Mouse (Mus musculus): ENCODE measurements at regions not wholly inside any gene's neighbourhood (a gene's known extent, or its start where the extent isn't known, plus 50 kb on each side); places are given as distances from the start of the nearest gene placed in this dataset.

DNA sequence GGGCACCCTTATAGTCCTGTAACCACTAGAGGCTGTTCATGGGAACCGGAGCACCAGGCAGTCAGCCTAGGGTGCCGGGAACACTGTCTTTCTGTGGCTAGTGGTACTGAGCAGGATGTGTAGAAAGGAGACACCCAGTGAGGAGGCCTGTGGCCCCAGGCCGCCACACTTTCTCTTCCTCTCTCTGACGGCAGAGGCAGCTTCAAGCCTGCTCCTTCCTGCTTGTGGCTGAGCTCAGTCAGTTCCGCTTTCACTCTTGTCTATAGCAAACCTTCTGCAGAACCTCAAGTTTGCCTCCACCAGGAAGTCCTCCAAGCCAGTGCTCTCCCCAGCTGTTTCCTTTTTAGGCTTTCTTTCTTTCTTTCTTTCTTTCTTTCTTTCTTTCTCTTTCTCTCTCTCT, 197.2 kb downstream of the Uaca start:
- peak; percentile 98 for ATAC-seq (ENCODE audit: extremely low read depth, insufficient number of reproducible peaks, low FRiP score, poor library complexity, severe bottlenecking)

DNA sequence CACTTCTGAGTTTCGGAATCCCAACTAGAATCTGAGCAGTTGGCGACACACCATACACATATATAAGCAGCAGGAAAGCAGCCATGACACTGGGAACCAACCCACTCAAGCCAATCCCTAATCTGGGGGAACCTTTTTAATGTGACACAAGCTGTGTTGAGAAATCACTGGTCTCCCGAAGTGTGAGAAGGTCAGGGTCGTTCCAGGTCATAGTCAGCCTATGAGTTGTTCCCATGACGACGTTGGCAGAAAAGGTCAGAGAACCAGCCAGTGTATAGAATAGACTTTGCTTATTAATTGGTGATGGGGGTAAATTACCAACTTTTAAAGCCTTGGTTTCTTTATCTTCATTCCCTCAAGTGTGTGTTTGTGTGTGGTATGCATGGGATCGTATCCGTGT, 199.3 kb downstream of the Uaca start:
- no peak for ATAC-seq (ENCODE audit: extremely low read depth, insufficient number of reproducible peaks, low FRiP score, poor library complexity, severe bottlenecking)

DNA sequence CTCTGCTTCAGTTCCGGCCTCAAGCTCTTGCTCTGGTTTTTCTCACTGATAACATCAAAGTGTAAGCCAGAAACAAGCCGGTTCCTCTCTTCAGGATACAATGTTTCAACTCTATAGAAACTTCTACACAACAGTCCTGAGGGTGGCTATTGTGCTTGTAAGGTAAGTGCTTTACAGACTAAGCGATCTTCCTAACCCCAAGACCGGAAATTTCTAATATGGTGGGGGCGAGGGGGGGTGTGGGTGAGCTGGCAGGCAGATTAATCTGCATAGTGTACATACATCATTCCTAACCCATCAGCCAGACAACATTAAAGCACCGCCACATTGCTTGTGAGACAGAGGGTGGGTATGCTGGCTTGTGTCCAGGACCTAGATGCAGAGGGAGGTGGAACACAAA, 200.8 kb downstream of the Uaca start:
- ATAC-seq (ENCODE audit: extremely low read depth, insufficient number of reproducible peaks, low FRiP score, poor library complexity, severe bottlenecking), result no peak

DNA sequence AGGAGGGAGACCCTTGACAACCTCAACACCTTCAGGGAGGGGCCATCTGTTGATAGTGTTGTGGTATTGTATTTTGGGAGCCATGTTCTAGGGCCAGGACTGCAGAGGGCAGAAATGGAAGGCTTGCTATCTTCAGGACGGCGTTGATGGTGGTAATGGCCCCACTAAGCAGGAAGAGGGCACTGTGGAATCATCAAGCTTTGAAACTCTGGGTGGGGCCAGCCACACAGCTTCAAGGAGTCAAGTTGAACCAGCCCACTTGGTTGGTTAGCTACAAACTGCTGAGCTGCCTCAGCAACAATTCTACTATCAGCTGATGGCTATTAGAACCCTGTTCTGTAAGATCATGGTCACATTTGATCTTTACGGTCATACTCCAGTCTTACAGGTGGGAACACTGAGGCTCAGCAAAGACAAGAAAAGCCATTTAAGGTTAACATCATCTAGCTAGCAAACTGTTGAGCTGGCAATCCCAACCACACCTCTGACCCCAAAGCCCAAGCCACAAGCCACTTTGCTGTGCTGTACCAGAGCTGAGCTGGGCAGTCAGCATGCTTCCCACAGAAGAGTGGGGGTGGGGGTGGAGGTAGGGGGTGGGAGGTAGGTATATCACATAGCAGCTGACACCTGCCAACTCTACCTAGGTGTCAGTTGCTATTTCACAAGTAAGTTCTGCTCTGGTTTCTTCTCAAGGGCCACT, 203.9 kb downstream of the Uaca start:
- ATAC-seq (ENCODE audit: extremely low read depth, insufficient number of reproducible peaks, low FRiP score, poor library complexity, severe bottlenecking), result peak; percentile 39; the same call in 1 of the 2 replicates

DNA sequence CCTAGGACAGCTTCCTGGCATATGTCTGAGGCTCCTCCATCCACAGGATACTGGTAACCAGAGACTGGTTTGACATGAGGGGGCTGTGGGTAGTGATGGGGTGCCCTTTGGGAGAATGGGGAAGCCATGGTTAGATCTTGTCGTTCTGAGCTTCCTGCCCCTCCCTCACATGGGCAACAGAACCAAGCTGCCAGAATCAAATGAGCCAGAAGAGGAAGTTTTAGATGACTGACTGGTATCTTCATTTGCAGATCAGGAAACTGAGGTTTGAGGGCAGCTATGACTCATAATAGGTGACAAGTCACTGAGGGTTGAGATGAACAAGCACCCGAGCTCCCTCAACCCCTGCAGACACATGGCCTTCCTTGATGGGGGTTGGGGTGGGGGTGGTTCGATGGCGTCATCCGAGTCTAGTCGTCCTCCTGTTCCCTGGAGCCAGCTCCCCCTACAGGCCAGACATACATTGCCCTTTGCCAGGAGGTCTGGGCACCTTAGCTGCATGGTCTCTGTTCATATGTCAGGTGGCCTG, 204.7 kb downstream of the Uaca start:
- peak; percentile 90 for ATAC-seq (ENCODE audit: extremely low read depth, insufficient number of reproducible peaks, low FRiP score, poor library complexity, severe bottlenecking)

DNA sequence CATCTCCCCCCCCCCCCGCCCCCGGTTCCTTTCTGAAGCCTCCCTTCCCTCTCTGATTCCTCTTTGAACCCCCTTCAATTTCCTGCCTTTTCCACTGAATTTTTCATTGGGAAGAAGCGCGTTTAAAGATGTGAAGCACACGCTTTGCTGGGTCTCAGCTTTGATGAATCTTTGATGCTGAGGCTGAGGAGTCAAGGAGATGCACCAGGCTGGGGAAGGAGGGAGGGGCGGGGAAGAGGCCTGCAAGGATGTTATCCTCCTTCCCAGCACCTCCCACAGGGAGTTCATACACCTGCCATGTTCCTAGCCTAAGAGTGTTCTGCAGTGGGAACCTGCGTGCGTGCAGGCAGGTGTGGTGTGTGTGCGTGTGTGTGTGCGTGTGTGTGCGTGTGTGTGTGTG, 205.9 kb downstream of the Uaca start:
- ATAC-seq (ENCODE audit: extremely low read depth, insufficient number of reproducible peaks, low FRiP score, poor library complexity, severe bottlenecking), result no peak

DNA sequence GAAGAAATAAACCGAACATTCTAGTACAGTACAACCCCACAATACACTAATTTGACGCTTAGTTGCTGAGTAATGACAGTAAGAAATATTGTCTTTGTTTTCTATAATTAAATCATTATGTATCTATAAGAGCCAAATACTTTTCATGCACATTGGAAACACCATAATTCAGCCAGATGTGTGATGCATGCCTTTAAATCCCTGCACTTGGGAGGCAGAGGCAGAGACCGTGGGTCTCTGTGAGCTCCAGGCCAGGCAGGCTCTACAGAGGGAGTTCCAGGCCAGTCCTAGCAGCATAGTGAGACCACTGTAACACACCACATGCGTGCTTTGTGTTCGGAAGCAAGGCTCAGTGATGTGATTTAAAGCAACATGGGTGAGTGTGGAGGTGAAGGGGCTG, 208.2 kb downstream of the Uaca start:
- ATAC-seq (ENCODE audit: extremely low read depth, insufficient number of reproducible peaks, low FRiP score, poor library complexity, severe bottlenecking), result no peak

DNA sequence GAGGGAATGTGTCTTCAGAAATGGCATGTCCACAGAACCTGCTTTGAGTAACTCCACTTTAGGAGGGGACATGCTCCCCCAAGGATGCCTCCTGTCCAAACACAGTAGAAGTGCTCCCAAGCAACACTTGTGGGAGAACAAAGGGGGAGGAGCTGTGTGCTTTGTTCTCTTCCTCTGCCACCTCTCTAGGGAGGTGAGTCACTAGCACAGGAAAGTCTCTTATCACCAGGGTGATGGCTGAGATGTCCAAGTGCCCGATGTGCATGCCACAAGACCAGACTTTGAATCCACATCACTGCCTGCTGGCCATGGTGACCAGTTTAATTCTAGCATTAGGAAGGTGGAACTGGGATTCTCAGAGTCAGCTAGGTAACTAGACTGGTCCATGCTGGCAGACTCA, 214.1 kb downstream of the Uaca start:
- ATAC-seq (ENCODE audit: extremely low read depth, insufficient number of reproducible peaks, low FRiP score, poor library complexity, severe bottlenecking), result no peak

DNA sequence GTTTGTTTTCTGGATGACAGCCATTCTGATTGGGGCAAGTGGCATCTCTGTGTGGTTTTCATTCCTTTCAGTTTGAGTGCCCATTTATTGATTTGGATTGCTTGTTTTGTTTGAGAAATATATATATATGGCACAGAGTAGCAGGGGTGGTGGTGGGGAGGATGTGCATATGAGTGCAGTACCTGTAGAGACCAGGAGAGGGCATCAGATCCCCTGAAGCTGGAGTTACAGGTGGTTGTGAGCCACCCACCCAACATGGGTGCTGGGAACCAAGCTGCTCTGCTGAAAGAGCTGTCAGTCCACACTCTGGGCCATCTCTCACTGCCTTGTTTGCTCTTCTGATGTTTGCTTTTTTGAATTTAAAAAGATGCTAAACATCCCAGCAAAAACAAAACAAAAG, 216.7 kb downstream of the Uaca start:
- ATAC-seq (ENCODE audit: extremely low read depth, insufficient number of reproducible peaks, low FRiP score, poor library complexity, severe bottlenecking), result no peak

DNA sequence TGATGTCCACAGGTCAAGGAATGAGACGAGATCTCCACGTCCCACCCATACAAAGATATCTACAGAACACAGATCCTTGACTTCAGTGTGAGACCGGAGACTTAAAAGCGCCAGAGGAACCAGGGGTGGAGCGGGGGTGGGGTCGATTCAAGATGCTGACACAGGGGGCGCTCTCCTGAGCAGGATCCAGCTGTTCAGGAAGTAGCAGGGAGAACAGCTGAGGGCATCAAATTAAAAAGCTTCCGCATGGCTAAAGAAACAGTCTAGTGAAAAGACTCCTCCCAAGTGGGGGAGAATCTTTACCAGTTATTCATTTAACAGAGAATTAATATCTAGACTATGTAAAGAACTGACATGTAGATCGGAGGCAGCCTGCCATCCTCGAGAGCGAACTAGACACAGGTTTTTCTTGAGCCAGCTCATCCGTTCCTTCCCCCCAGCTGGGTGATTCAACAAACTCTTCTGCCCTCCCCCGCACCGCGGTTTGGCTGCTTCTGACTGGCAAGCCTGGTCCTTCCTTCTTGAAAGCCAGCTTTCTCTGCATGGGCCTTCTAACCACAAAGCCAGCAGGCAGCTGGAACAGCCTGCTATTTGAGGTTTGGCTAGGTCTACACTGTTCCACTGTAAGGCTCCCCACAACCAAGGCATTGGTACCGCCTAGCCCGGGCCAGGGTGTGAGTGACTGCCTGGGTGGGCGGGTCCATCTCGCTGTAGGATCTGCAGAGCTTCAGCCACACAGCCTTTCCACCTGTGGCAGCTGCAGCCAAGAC, 218.6 kb downstream of the Uaca start:
- peak; percentile 63 for ATAC-seq (ENCODE audit: extremely low read depth, insufficient number of reproducible peaks, low FRiP score, poor library complexity, severe bottlenecking)

DNA sequence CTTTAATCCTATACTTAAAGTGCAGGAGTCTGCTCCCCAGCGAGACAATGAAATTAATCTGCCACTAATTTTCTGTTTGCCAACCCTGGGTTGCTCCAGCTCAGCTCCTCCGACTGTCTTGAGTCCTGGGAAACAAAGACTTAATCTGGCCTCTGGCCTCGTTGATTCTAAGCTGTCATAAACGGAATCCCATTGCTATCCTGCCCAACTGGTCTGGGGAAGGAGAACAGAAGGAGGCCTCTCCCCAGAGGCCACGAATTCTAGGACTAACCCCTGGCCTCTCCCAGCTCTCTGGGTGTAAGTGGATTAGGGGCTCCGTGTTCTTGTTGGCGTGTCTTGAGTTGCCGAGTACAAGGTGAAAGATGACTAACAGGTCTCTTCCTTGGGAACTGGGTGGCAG, 219.8 kb downstream of the Uaca start:
- no peak for ATAC-seq (ENCODE audit: extremely low read depth, insufficient number of reproducible peaks, low FRiP score, poor library complexity, severe bottlenecking)

DNA sequence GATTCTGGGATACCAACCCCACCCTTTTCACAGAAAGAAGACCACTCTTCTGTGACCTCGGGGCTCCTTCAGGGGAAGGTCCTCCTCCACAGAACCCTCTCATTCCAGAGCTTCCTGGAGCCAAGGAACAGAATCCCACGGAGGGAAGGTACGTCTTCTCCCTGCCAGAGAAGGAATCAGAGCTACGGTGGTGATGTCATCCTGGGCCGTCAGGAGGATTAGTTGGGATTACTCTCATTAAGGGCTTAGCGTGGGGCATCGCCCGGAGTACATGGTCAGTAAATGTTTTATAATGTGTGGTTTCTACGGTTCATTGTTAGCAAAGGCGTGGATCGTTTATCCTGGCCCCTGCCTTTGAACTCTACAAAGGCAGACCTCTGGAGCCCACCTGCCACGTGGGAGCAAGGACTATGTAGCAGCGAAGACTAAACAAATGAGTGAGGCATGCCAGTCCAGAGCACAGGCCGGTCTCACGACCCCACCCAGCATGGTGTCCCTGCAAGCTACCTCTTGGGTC, 221.1 kb downstream of the Uaca start:
- no peak for ATAC-seq (ENCODE audit: extremely low read depth, insufficient number of reproducible peaks, low FRiP score, poor library complexity, severe bottlenecking)

DNA sequence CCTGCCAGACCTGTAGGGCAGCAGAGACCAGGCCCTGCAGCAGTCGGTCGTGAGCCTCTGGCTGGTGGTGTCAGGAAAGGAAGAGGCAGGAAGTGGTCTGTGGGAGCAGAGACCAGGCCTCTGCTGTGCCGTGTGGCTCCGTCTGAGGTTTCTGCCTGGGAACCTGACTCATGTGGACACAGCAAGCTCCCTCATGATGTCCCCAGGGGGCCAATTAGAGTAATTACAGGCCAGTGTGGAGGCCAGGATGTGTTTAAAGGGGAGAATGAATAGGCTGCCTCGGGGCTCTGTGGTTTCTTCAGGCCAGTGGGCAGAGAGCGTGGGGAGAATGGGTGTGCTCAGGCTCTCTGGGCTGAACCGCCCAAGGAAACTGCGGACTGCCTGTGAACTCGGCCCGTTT, 222.3 kb downstream of the Uaca start:
- ATAC-seq (ENCODE audit: extremely low read depth, insufficient number of reproducible peaks, low FRiP score, poor library complexity, severe bottlenecking), result no peak

DNA sequence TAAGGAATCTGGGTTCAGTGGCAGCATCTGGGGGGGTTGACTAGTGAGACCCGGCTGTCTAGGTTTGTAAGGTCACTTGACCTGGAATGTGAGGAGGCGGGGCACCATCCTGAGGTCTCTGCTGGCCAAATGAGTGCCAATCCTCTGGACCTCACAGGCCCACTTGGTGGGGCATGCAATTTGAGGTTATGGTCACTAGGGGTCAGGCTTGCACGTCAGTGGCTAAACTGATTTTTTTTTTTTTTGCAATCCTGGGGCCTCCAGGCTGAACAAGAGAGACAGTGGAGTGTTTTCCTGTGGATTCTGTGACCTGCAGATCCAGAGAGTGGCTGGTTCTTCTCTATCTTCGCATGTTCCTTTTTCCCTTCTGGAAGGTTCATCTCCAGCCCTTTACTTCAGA, 225.6 kb downstream of the Uaca start:
- peak; percentile 35; the same call in 1 of the 2 replicates for ATAC-seq (ENCODE audit: extremely low read depth, insufficient number of reproducible peaks, low FRiP score, poor library complexity, severe bottlenecking)

DNA sequence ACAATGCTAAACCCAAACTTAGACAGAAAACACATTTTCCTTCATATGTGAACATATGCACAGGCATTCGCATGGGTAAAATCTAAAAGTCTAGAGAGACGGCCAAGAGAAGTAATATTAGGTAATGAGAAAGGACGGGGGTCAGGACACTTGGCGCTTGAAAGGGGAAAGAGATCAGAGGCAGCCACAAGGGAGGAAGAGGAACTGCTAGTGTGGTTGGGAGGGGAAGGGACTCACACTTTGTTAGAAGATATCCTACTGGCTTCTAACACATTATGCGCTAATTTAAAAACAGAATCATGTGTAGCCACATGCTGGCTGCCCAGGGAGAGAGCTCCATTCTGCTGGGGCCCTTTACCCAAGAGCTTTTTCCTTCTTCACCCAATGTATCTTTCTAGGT, 227.5 kb downstream of the Uaca start:
- ATAC-seq (ENCODE audit: extremely low read depth, insufficient number of reproducible peaks, low FRiP score, poor library complexity, severe bottlenecking), result peak; percentile 16; the same call in 1 of the 2 replicates

DNA sequence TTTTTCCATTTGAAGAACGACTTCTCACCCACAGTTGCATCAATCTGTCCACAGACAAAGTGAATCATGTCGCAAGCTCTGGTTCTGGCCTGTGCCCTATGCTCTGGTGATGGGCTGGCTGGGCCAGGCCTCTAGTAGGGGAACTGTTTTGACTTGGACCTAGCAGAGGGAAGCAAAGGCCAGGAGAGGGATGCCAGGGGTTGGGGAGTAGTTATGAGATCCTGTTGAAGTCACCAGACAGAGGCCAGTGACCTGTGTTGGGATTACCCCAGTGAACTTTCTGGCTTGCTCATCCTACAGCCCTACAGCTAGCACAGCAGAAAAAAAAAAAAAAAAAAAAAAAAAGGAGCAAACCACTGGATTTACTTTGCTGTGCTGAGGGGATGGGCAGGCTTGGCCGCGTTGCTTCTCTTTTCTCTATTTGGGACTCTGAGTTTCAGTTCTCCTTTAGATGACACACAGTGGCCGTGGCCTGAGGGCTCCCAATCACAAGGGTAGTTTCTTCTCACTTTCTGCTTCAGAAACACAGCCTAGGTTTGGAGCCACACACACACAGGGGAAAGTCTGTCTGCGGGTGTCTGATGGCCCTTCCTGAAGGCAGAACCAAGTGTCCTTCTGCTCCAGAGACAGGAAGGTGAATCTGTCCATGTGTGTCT, 228.2 kb downstream of the Uaca start:
- ATAC-seq (ENCODE audit: extremely low read depth, insufficient number of reproducible peaks, low FRiP score, poor library complexity, severe bottlenecking), result peak; percentile 46

DNA sequence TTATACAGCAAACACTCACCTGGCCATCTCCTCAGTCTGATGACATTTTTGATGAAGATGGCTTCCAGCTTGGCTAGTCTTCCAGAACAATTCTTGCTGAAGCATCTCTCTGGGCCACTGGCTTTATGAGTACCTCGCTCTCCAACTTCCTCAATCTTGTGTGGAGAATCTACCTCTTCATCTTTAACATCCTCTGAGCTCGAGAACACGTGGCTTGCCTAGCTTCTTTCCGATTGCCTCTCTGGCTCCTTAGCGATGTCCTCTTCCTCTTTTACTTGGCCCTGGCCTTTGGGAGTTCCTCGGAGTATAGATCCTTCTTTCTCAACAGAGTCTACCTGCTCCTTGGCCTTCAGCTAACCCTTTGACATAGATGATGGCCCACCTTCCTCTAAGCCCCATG, 231.0 kb downstream of the Uaca start:
- ATAC-seq (ENCODE audit: extremely low read depth, insufficient number of reproducible peaks, low FRiP score, poor library complexity, severe bottlenecking), result peak; percentile 75

DNA sequence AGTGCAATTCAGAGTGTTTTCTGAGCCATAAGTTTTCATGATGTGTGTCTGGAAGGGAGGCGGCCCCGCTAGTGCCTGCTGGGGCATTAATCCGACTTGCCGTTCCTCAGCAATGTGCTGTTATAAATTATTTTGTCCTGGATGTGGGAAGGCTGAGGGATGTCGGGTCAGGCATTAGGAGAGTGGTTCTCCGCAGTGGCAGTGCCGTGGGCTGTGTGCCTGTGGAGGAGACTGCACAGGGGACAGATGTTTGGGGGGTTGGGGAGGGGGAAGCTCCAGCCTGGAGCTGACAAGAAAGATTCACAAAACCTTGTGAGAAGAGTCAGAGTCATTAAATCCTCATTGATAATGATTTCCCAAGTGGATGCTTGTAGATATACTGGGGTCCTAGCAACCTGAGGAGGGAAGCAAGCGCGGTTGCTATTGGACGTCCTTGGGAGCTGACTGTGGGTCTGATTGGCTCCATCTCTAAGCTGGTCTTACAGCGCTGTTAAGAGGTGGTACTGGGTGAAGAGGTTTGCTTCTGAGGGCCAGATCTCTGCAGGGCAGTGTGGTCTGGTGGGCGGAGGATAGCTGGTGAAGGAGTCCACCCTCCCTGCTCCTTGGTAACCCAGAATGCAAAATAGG, 234.5 kb downstream of the Uaca start:
- no peak for ATAC-seq (ENCODE audit: extremely low read depth, insufficient number of reproducible peaks, low FRiP score, poor library complexity, severe bottlenecking)
